Mouse (Mus musculus): ENCODE results near the gene C1ql3. TPM values are rescaled to one million over a fixed set of nuclear protein-coding genes. Genes with fewer than 3 reads are reported as not detected.
A peak's percentile ranks its signal among the peaks of the same experiment; 100 is the strongest.

C1ql3 gene
- polyA plus RNA-seq (2016; fragmentation: Nextera tagmentation; extraction: Ambion mirVana): 0.10 and 0.12 TPM in 2 replicates

DNA sequence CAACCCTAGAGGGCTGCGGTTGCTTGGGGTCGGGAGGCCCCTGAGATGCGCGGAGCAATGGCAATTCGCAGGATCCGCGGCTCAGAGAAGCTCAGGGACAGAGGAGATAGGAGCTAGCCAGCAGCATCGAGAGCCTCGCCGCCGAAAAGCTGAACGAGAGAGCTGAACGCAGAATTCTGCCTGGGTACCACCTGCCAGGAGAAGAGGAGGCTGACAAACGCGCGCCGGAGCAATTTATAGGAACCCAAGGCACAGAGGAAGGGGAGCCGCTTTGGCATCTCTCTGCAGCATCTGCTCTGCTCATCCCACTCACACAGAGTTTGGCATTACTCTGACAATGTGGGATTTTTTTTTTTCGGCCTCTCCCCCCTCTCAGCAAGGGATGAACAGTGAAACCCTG, at the start of gene C1ql3:
TSS of gene C1ql3 (minus strand) at position 335 of the 400 bp plus-strand sequence.
- Histone ChIP-seq H3K27me3 (replicated peaks) (peaks cover 59% of the 10 kb centered on the region), H3K36me3 (no peaks in the 10 kb centered on the region), H3K27ac (no peak within 1 kb of the TSS), H3K9me3 (replicated peaks) (no peaks in the 10 kb centered on the region), H3K4me3 (peak within 1 kb of the TSS; percentile 47), H3K4me2 (peak within 1 kb of the TSS; percentile 66), H3K9ac (no peak within 1 kb of the TSS), H3K4me1 (peaks cover 23% of the 10 kb centered on the region)
- ATAC-seq: no peak
- WGBS (ENCODE audit: insufficient replicate concordance): 2% methylated on average over 19 of the region's 19 CpGs

DNA sequence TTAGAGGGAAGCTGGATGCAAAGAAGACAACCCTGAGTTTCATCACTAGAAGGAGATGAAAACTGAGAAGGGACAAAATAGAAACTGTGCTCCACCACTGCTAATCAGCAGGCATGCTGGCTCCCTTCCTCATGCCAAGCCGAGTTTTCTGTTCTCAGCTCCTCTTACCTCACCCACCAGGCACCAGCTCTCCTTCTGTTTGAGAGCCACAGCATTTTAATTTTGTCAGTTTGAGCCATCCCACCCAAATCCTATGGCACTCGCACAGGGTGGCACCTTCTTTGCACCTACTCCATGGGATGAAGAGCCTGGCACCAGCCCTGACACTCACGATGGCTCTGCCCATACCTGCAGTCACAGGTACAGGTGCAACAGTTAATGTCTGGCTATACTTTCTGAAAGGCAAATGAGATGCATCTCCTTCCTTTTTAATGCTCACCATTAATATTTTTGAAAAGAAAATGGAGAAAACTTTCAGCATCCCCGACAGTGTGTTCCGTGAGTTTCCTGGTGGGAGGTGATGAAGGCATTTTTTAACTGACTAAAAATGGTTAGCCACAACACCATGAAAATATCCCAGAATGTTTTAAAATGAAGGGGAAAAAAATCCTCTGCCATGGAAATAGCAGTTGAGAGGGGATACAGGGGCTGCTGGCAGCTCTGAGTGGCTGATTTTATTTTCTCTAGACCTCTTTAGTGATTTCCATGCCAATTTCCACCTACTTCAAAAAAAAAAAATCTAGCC, 49.0 kb upstream of the C1ql3 start:
- Histone ChIP-seq H3K27me3 (replicated peaks) (no peaks in the 10 kb centered on the region), H3K4me1 (no peaks in the 10 kb centered on the region), H3K27ac (no peak overlapping the region), H3K9me3 (replicated peaks) (no peaks in the 10 kb centered on the region), H3K4me3 (no peak overlapping the region), H3K9ac (no peak overlapping the region), H3K4me2 (no peak overlapping the region), H3K36me3 (no peaks in the 10 kb centered on the region)
- WGBS (ENCODE audit: insufficient replicate concordance): 64% methylated on average over 5 of the region's 5 CpGs
- no peak for ATAC-seq

DNA sequence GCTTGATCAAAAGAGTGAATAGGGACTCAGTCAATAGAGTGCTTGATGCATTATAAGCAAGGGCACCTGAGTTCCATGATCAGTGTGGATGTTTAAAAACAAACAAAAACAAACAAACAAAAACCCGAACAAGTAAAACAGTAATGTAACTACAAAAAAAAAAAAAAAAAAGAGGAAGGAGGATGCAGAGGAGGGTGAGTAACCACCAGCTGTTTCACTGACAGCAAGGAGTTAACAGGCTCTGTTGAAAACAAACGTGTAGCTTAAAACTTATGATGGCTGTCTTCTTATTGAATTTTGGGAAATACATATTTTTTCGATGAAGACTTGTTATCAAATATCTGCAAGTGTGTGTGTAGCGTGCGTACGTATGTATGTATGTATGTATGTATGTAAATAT, 37.0 kb upstream of the C1ql3 start:
- Histone ChIP-seq H3K27ac (no peak overlapping the region), H3K4me2 (no peak overlapping the region), H3K9ac (no peak overlapping the region), H3K27me3 (replicated peaks) (no peaks in the 10 kb centered on the region), H3K4me1 (peaks cover 34% of the 10 kb centered on the region), H3K4me3 (no peak overlapping the region), H3K36me3 (no peaks in the 10 kb centered on the region), H3K9me3 (replicated peaks) (no peaks in the 10 kb centered on the region)
- no peak for ATAC-seq
- WGBS (ENCODE audit: insufficient replicate concordance): 70% methylated on average over 6 of the region's 6 CpGs

DNA sequence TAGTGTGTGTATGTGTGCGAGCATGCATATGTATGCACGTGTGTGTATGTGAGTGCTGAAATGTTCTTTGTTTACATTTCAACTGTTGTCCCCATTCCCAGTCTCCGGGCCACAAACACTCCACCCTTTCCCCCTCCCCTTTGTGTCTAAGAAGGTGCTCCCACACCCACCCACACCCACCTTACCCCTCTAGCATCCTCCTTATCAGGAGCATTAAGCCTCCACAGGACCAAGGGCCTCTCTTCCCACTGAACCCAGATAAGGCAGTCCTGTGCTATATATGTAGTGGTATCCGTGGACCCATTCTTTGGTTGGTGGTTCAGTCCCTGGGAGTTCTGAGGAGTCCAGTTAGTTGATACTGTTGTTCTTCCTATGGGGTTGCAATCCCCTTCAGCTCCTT, 32.9 kb upstream of the C1ql3 start:
- peak overlapping the region; percentile 71; the same call in 1 of the 2 replicates for H3K27ac ChIP-seq
- WGBS (ENCODE audit: insufficient replicate concordance): 54% methylated on average over 4 of the region's 4 CpGs
- no peak overlapping the region for H3K9ac ChIP-seq
- no peaks in the 10 kb centered on the region for H3K9me3 ChIP-seq (replicated peaks)
- H3K36me3 ChIP-seq: no peaks in the 10 kb centered on the region
- no peaks in the 10 kb centered on the region for H3K27me3 ChIP-seq (replicated peaks)
- ATAC-seq: peak; percentile 100
- H3K4me3 ChIP-seq: no peak overlapping the region
- peak overlapping the region; percentile 52 for H3K4me2 ChIP-seq
- peaks cover 39% of the 10 kb centered on the region for H3K4me1 ChIP-seq

DNA sequence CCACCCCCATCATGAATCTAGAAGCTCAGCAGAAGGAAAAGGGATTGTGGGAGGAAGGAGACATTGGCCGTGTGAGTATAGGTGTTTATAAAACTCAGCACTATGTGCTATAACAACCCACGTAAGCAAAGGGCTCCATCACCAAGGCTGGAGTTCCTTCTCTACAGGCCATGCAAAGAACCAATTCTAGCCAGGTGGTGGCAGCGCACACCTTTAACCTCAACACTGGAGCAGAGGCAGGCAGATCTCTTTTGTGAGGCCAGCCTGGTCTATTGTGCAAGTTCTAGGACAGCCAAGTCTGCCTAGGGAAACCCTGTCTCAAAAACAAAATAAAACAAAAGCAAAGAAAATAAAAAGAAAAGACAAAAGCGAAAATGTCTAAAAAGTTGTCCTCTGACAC, 28.2 kb upstream of the C1ql3 start:
- WGBS (ENCODE audit: insufficient replicate concordance): 71% methylated on average over 4 of the region's 4 CpGs
- Histone ChIP-seq H3K4me2 (no peak overlapping the region), H3K4me1 (peaks cover 19% of the 10 kb centered on the region), H3K4me3 (no peak overlapping the region), H3K9ac (no peak overlapping the region), H3K27me3 (replicated peaks) (no peaks in the 10 kb centered on the region), H3K9me3 (replicated peaks) (no peaks in the 10 kb centered on the region), H3K36me3 (no peaks in the 10 kb centered on the region), H3K27ac (no peak overlapping the region)
- ATAC-seq: no peak

DNA sequence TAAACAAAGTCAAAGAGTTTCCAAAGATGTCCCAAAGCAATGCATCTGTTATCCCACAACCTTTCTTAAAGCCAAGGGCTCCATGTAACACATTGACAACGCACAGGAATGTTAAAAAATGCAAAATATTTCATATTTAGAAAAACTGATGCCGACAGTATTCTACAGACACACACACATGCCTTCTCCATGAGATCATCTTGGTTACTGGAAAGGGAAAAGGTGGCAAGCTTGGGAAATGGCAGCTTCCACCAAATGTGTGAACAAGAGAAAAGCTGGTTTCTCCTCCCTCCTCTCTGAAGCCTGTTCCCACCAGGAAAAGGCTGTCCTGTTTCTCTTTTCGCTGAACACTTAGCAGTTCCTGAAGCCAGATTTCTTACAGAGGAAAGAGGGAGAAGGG, 27.2 kb upstream of the C1ql3 start:
- ATAC-seq: no peak
- H3K4me1 ChIP-seq: peaks cover 9% of the 10 kb centered on the region
- WGBS (ENCODE audit: insufficient replicate concordance): 46% methylated on average over 3 of the region's 3 CpGs
- H3K36me3 ChIP-seq: no peaks in the 10 kb centered on the region
- H3K4me2 ChIP-seq: no peak overlapping the region
- H3K4me3 ChIP-seq: no peak overlapping the region
- H3K9ac ChIP-seq: no peak overlapping the region
- no peaks in the 10 kb centered on the region for H3K9me3 ChIP-seq (replicated peaks)
- H3K27ac ChIP-seq: no peak overlapping the region
- H3K27me3 ChIP-seq (replicated peaks): no peaks in the 10 kb centered on the region

DNA sequence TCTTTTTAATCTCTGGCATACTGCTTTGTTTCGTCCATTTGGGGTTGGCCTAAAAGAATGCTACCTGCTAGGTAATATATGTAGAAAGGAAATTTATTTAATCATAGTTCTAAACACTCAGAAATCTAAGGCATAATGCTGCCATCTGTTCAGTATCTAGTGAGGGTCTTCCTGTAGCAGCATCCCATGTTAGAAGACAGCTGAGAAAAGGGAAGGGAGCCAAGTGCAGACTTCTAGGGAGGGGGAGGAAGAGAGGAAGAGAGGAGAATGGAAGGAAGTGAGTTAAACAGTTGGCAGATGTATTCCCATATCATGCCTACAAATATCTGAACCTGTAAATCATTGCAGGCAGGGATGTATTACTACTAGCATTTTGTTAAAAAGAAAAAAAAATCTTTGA, 7.3 kb upstream of the C1ql3 start:
- ATAC-seq: no peak
- Histone ChIP-seq H3K36me3 (no peaks in the 10 kb centered on the region), H3K4me2 (no peak overlapping the region), H3K4me1 (no peaks in the 10 kb centered on the region), H3K4me3 (no peak overlapping the region), H3K9ac (no peak overlapping the region), H3K27ac (no peak overlapping the region), H3K27me3 (replicated peaks) (peaks cover 6% of the 10 kb centered on the region), H3K9me3 (replicated peaks) (no peaks in the 10 kb centered on the region)
- 60% methylated on average over 1 of the region's 1 CpGs for WGBS (ENCODE audit: insufficient replicate concordance)

DNA sequence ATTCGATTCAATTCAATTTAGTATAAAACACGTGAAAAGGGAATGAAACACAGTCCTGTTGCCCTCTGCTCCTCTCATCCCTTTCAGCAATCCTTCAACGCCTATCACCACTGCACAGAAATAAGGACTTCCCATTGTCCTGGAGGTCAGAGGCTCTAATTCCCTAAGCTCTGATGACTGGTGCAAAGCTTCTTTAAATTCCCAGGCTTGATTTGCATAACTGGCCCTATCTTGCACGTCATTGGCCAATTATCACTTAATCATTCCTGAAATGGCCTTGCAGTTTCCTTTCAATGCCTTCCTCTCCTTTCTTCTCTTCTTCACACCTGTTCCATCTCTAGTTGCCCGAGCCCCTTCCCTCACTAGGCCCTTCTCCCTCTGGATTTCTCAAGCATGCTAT, 6.8 kb upstream of the C1ql3 start:
- H3K4me2 ChIP-seq: no peak overlapping the region

DNA sequence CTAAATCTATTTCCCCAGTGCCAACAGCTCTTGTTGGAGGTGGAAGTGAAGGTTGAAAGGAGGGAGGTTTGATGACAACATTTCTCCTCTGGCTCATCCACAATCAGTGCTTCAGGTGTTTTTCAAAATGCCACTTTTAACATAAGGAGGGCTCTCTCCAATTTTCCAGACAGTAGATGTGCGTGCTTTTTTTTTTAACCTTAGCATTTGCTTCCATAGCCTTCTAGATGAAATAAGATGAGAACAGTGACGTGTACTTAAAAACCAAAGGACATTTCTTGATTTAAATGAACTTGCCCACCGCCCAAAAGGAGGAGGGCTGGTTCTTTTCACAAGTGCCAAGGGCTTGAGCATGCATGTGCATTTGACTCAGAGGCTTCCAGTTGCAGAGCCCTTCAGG, 367 bp upstream of the C1ql3 start:
- H3K4me2 ChIP-seq: 0 out of 2 replicates have a peak overlapping the region, but pooled peaks have one; percentile 66
- H3K9me3 ChIP-seq (replicated peaks): no peaks in the 10 kb centered on the region
- peaks cover 59% of the 10 kb centered on the region for H3K27me3 ChIP-seq (replicated peaks)
- no peak for ATAC-seq
- H3K27ac ChIP-seq: no peak overlapping the region
- H3K9ac ChIP-seq: no peak overlapping the region
- no peak overlapping the region for H3K4me3 ChIP-seq
- no peaks in the 10 kb centered on the region for H3K36me3 ChIP-seq
- H3K4me1 ChIP-seq: peaks cover 23% of the 10 kb centered on the region
- WGBS (ENCODE audit: insufficient replicate concordance): 34% methylated on average over 3 of the region's 3 CpGs

More for the DNA sequence above, 6.8 kb upstream of the C1ql3 start:
- Histone ChIP-seq H3K9me3 (replicated peaks) (no peaks in the 10 kb centered on the region), H3K4me3 (no peak overlapping the region), H3K36me3 (no peaks in the 10 kb centered on the region), H3K4me1 (no peaks in the 10 kb centered on the region), H3K9ac (no peak overlapping the region), H3K27me3 (replicated peaks) (peaks cover 11% of the 10 kb centered on the region), H3K27ac (no peak overlapping the region)
- ATAC-seq: no peak
- WGBS (ENCODE audit: insufficient replicate concordance): 37% methylated on average over 5 of the region's 5 CpGs

DNA sequence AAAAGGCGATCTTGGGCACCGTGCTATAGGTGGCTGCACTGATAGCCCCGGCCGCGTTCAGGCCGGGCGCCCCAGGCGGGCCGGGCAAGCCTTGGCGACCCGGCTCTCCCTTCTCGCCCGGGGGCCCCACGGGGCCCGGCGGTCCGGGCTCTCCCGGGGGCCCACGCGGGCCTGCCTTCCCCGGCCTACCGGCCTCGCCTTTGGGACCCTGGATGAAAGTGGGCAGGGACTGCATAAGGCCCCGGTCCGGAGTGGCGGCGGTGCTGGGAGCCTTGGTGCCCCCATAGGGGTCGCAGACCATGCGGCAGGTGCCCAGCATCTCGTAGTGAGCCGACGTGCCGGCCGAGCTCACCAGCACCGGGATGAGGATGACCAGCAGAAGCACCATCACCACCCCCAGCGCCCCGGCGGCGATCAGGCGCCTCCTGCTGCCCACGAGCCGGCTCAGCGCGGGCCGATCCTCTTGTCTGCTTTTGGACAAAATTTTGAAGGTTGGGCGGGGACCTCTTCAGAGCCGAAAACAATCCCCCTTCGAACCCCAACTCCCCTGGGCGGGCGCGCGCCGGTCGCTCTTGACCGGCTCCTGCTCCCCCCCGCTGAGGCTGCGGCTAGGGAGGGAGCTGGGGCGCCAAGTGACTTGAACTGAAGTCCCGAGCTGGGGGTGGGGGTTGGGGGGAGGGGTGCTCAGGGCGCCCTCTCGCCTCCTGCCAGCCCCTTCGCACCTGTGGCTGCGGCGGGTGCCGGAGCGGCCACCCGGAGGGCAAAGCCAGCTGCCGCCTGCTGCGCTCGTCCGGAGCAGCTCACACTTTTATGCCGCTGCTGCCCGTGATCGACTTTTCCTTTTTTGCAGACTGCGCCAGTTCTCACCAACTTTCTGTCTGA, 905 bp downstream of the C1ql3 start:
- Histone ChIP-seq H3K9me3 (replicated peaks) (no peaks in the 10 kb centered on the region), H3K9ac (no peak overlapping the region), H3K4me3 (peak overlapping the region; percentile 47), H3K4me1 (peaks cover 23% of the 10 kb centered on the region), H3K27me3 (replicated peaks) (peaks cover 59% of the 10 kb centered on the region), H3K36me3 (no peaks in the 10 kb centered on the region), H3K4me2 (peak overlapping the region; percentile 66), H3K27ac (no peak overlapping the region)
- ATAC-seq: peak; percentile 44; the same call in 1 of the 2 replicates
- 1% methylated on average over 70 of the region's 75 CpGs for WGBS (ENCODE audit: insufficient replicate concordance)

DNA sequence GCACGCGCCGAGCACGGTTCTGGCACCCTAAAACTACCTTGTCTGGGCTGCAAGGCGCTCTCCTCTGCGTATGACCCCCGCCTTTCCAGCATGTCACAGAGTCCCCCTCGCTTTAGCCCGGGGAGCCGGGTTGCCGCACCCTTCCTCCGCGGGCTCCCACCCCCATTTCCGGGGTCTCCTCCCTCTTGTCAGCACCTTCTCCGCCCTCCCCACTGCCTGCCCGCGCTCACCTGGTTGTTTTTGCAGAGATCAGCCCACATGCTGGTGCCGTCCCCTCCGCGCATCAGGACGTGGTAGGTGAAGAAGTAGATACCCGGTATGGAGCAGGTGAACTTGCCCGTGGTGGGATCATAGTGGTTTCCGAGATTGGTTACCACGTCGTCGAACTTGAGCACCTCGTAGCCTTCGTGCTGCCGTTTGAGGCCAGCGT, 1.6 kb downstream of the C1ql3 start:
- no peaks in the 10 kb centered on the region for H3K9me3 ChIP-seq (replicated peaks)
- peaks cover 23% of the 10 kb centered on the region for H3K4me1 ChIP-seq
- H3K27ac ChIP-seq: no peak overlapping the region
- no peaks in the 10 kb centered on the region for H3K36me3 ChIP-seq
- H3K4me2 ChIP-seq: peak overlapping the region; percentile 66
- H3K9ac ChIP-seq: no peak overlapping the region
- 0 out of 2 replicates have a peak, but pooled peaks have one; percentile 15 for ATAC-seq
- 4% methylated on average over 31 of the region's 31 CpGs for WGBS (ENCODE audit: insufficient replicate concordance)
- H3K27me3 ChIP-seq (replicated peaks): peaks cover 59% of the 10 kb centered on the region
- H3K4me3 ChIP-seq: peak overlapping the region; percentile 47

Measured in liver, embryonic 12.5 days (tissue).